Mouse (Mus musculus): ENCODE data around the gene Olfr464. TPM values are rescaled to one million over a fixed set of nuclear protein-coding genes. Genes with fewer than 3 reads are reported as not detected.

Gene Olfr464
- polyA plus RNA-seq, 1 experiment from 2014 or later = not detected

- no peaks in the 10 kb centered on the region for H3K27me3 ChIP-seq (replicated peaks; ENCODE audit: control insufficient read depth, insufficient read depth, low read length)
- no peaks in the 10 kb centered on the region for H3K36me3 ChIP-seq (ENCODE audit: control insufficient read depth, insufficient read depth)
- H3K4me3 ChIP-seq (ENCODE audit: low read depth, low read length) = no peak overlapping the region
- ATAC-seq = no peak
- no peak overlapping the region for H3K27ac ChIP-seq (ENCODE audit: low read depth, low read length)
- H3K9ac ChIP-seq (ENCODE audit: low read depth, low read length) = no peak overlapping the region
- WGBS = 5% methylated on average over 1 of the region's 1 CpGs
- no peak overlapping the region for H3K4me2 ChIP-seq (replicated peaks; ENCODE audit: low read depth)
- H3K4me1 ChIP-seq (replicated peaks; ENCODE audit: control insufficient read depth, insufficient read depth, low read length) = no peaks in the 10 kb centered on the region
- TF ChIP-seq CTCF (IDR thresholded peaks at IDR 0.05; ENCODE audit: low read depth) = peak; percentile 71
- H3K9me3 ChIP-seq (ENCODE audit: control insufficient read depth) = no peaks in the 10 kb centered on the region
Measured at GRCm38 (mm10) chr11:87955144-87955543, 34.4 kb upstream of the Olfr464 start.

- Histone ChIP-seq H3K4me2 (replicated peaks; ENCODE audit: low read depth) (no peak overlapping the region), H3K4me3 (ENCODE audit: low read depth, low read length) (no peak overlapping the region), H3K9me3 (ENCODE audit: control insufficient read depth) (no peaks in the 10 kb centered on the region), H3K4me1 (replicated peaks; ENCODE audit: control insufficient read depth, insufficient read depth, low read length) (no peaks in the 10 kb centered on the region), H3K27ac (ENCODE audit: low read depth, low read length) (no peak overlapping the region), H3K36me3 (ENCODE audit: control insufficient read depth, insufficient read depth) (no peaks in the 10 kb centered on the region), H3K27me3 (replicated peaks; ENCODE audit: control insufficient read depth, insufficient read depth, low read length) (no peaks in the 10 kb centered on the region), H3K9ac (ENCODE audit: low read depth, low read length) (no peak overlapping the region)
- peak; percentile 70 for TF ChIP-seq CTCF (IDR thresholded peaks at IDR 0.05; ENCODE audit: low read depth)
- no peak for ATAC-seq
- WGBS = 0% methylated on average over 2 of the region's 2 CpGs
Measured at GRCm38 (mm10) chr11:87949990-87950389, 29.2 kb upstream of the Olfr464 start.

- Histone ChIP-seq H3K27ac (ENCODE audit: low read depth, low read length) (no peak overlapping the region), H3K27me3 (replicated peaks; ENCODE audit: control insufficient read depth, insufficient read depth, low read length) (no peaks in the 10 kb centered on the region), H3K4me2 (replicated peaks; ENCODE audit: low read depth) (no peak overlapping the region), H3K4me1 (replicated peaks; ENCODE audit: control insufficient read depth, insufficient read depth, low read length) (no peaks in the 10 kb centered on the region), H3K36me3 (ENCODE audit: control insufficient read depth, insufficient read depth) (no peaks in the 10 kb centered on the region), H3K4me3 (ENCODE audit: low read depth, low read length) (no peak overlapping the region), H3K9me3 (ENCODE audit: control insufficient read depth) (no peaks in the 10 kb centered on the region), H3K9ac (ENCODE audit: low read depth, low read length) (no peak overlapping the region)
- no peak for TF ChIP-seq CTCF (IDR thresholded peaks at IDR 0.05; ENCODE audit: low read depth)
- WGBS = 66% methylated on average over 3 of the region's 3 CpGs
- ATAC-seq = no peak
Measured at GRCm38 (mm10) chr11:87935467-87935866, 14.7 kb upstream of the Olfr464 start.

- no peaks in the 10 kb centered on the region for H3K4me1 ChIP-seq (replicated peaks; ENCODE audit: control insufficient read depth, insufficient read depth, low read length)
- no peak for ATAC-seq
- no peak overlapping the region for H3K4me3 ChIP-seq (ENCODE audit: low read depth, low read length)
- TF ChIP-seq CTCF (IDR thresholded peaks at IDR 0.05; ENCODE audit: low read depth) = no peak
- WGBS = 64% methylated on average over 2 of the region's 2 CpGs
- no peak overlapping the region for H3K4me2 ChIP-seq (replicated peaks; ENCODE audit: low read depth)
- no peak overlapping the region for H3K9ac ChIP-seq (ENCODE audit: low read depth, low read length)
- no peaks in the 10 kb centered on the region for H3K9me3 ChIP-seq (ENCODE audit: control insufficient read depth)
- H3K27me3 ChIP-seq (replicated peaks; ENCODE audit: control insufficient read depth, insufficient read depth, low read length) = no peaks in the 10 kb centered on the region
- no peaks in the 10 kb centered on the region for H3K36me3 ChIP-seq (ENCODE audit: control insufficient read depth, insufficient read depth)
- H3K27ac ChIP-seq (ENCODE audit: low read depth, low read length) = no peak overlapping the region
Measured at GRCm38 (mm10) chr11:87933731-87934130, 13.0 kb upstream of the Olfr464 start.

GRCm38 (mm10) chr11:87930348-87930747, 9.6 kb upstream of the Olfr464 start:
- 83% methylated on average over 2 of the region's 2 CpGs for WGBS
- ATAC-seq = no peak

GRCm38 (mm10) chr11:87920301-87920700, 466 bp downstream of the Olfr464 start:
- 62% methylated on average over 2 of the region's 2 CpGs for WGBS
- H3K9ac ChIP-seq (ENCODE audit: low read depth, low read length) = no peak overlapping the region
- no peaks in the 10 kb centered on the region for H3K9me3 ChIP-seq (ENCODE audit: control insufficient read depth)
- no peaks in the 10 kb centered on the region for H3K27me3 ChIP-seq (replicated peaks; ENCODE audit: control insufficient read depth, insufficient read depth, low read length)
- no peak for TF ChIP-seq CTCF (IDR thresholded peaks at IDR 0.05; ENCODE audit: low read depth)
- no peak overlapping the region for H3K27ac ChIP-seq (ENCODE audit: low read depth, low read length)
- H3K4me3 ChIP-seq (ENCODE audit: low read depth, low read length) = no peak overlapping the region
- no peaks in the 10 kb centered on the region for H3K4me1 ChIP-seq (replicated peaks; ENCODE audit: control insufficient read depth, insufficient read depth, low read length)
- H3K36me3 ChIP-seq (ENCODE audit: control insufficient read depth, insufficient read depth) = no peaks in the 10 kb centered on the region
- no peak overlapping the region for H3K4me2 ChIP-seq (replicated peaks; ENCODE audit: low read depth)
- no peak for ATAC-seq

More at GRCm38 (mm10) chr11:87930348-87930747, 9.6 kb upstream of the Olfr464 start:
- H3K27ac ChIP-seq (ENCODE audit: low read depth, low read length) = no peak overlapping the region
- no peaks in the 10 kb centered on the region for H3K4me1 ChIP-seq (replicated peaks; ENCODE audit: control insufficient read depth, insufficient read depth, low read length)
- no peaks in the 10 kb centered on the region for H3K36me3 ChIP-seq (ENCODE audit: control insufficient read depth, insufficient read depth)
- TF ChIP-seq CTCF (IDR thresholded peaks at IDR 0.05; ENCODE audit: low read depth) = no peak
- H3K9me3 ChIP-seq (ENCODE audit: control insufficient read depth) = no peaks in the 10 kb centered on the region
- no peak overlapping the region for H3K9ac ChIP-seq (ENCODE audit: low read depth, low read length)
- no peaks in the 10 kb centered on the region for H3K27me3 ChIP-seq (replicated peaks; ENCODE audit: control insufficient read depth, insufficient read depth, low read length)
- no peak overlapping the region for H3K4me2 ChIP-seq (replicated peaks; ENCODE audit: low read depth)
- no peak overlapping the region for H3K4me3 ChIP-seq (ENCODE audit: low read depth, low read length)

GRCm38 (mm10) chr11:87916005-87916404, 4.8 kb downstream of the Olfr464 start:
- H3K4me2 ChIP-seq (replicated peaks; ENCODE audit: low read depth) = no peak overlapping the region
- H3K9me3 ChIP-seq (ENCODE audit: control insufficient read depth) = no peaks in the 10 kb centered on the region
- no peaks in the 10 kb centered on the region for H3K27me3 ChIP-seq (replicated peaks; ENCODE audit: control insufficient read depth, insufficient read depth, low read length)
- no peak overlapping the region for H3K4me3 ChIP-seq (ENCODE audit: low read depth, low read length)
- no peak overlapping the region for H3K27ac ChIP-seq (ENCODE audit: low read depth, low read length)
- no peak for TF ChIP-seq CTCF (IDR thresholded peaks at IDR 0.05; ENCODE audit: low read depth)
- 92% methylated on average over 1 of the region's 1 CpGs for WGBS
- H3K36me3 ChIP-seq (ENCODE audit: control insufficient read depth, insufficient read depth) = no peaks in the 10 kb centered on the region
- no peak for ATAC-seq
- H3K9ac ChIP-seq (ENCODE audit: low read depth, low read length) = no peak overlapping the region
- H3K4me1 ChIP-seq (replicated peaks; ENCODE audit: control insufficient read depth, insufficient read depth, low read length) = no peaks in the 10 kb centered on the region
